In genomic region chr2:170206442-170206754, GRCm38 (mm10) we compare ENCODE assay signal across 8 mouse cellular contexts. TPM values are rescaled to one million over a fixed set of nuclear protein-coding genes. Genes with fewer than 3 reads are reported as not detected.
DNase-seq lines count a peak whose midpoint lies in the region; ATAC-seq lines count a peak whose summit lies in the region.

No protein-coding gene starts in this region.

- 4% methylated on average over 6 of the region's 6 CpGs for WGBS in liver, embryonic 13.5 days (ENCODE audit: insufficient replicate concordance)

- H3K4me2 ChIP-seq in liver, embryonic 13.5 days, result peak overlapping the region; percentile 78

- H3K4me3 ChIP-seq in liver, embryonic 13.5 days (replicated peaks), result peak overlapping the region; percentile 61

- H3K27me3 ChIP-seq in liver, embryonic 13.5 days, result no peaks in the 10 kb centered on the region

- DNase-seq in adrenal gland, postnatal 10 days, result peak; percentile 59
- DNase-seq in adrenal gland, postnatal 36 days, result no peak
- DNase-seq in testis, postnatal 10 days (ENCODE audit: low spot score), result peak; percentile 62
- DNase-seq in testis, postnatal 14 days (ENCODE audit: low spot score), result no peak
- peak; percentile 60 for DNase-seq in liver, embryonic 13.5 days
- DNase-seq in thymus, postnatal 14 days, result peak; percentile 67
- no peak for DNase-seq in urinary bladder, postnatal 10 days (ENCODE audit: low spot score)
- DNase-seq in urinary bladder, adult 18-20 months (ENCODE audit: low spot score in 2 of 2), result no peak

- no peaks in the 10 kb centered on the region for H3K36me3 ChIP-seq in liver, embryonic 13.5 days

- H3K4me1 ChIP-seq in liver, embryonic 13.5 days (replicated peaks), result peaks cover 40% of the 10 kb centered on the region

- peak; percentile 39 for ATAC-seq in liver, embryonic 13.5 days (ENCODE audit: low read depth)

- H3K9me3 ChIP-seq in liver, embryonic 13.5 days (replicated peaks), result no peaks in the 10 kb centered on the region

- peak overlapping the region; percentile 29 for H3K27ac ChIP-seq in liver, embryonic 13.5 days

- H3K9ac ChIP-seq in liver, embryonic 13.5 days, result peak overlapping the region; percentile 66; the same call in 1 of the 2 replicates

RNA-seq across cellular contexts. Expression of gene Zfp217, which starts 58.5 kb away (rescaled TPM):
- 10 to 100 TPM; 22.0 to 31.0 TPM for total RNA-seq in adrenal gland, postnatal 10 days (2021)
- 10 to 100 TPM; 23.9 to 24.2 TPM for total RNA-seq in adrenal gland, postnatal 36 days (2021)
- 3.6 and 3.7 TPM in 2 replicates for polyA plus RNA-seq in liver, embryonic 13.5 days (2015; fragmentation: Nextera tagmentation; extraction: Ambion mirVana)

Comparison
In these comparisons a context has a peak if more than half of its experiments do, and no peak if none do; other contexts are left out.
1. DNase-seq: peak in adrenal gland, postnatal 10 days (single experiment), testis, postnatal 10 days (single experiment), liver, embryonic 13.5 days (single experiment) and thymus, postnatal 14 days (single experiment); none in adrenal gland, postnatal 36 days (0 of 2), testis, postnatal 14 days (single experiment), urinary bladder, postnatal 10 days (single experiment) and urinary bladder, adult 18-20 months (0 of 2).